In the genomic region with DNA sequence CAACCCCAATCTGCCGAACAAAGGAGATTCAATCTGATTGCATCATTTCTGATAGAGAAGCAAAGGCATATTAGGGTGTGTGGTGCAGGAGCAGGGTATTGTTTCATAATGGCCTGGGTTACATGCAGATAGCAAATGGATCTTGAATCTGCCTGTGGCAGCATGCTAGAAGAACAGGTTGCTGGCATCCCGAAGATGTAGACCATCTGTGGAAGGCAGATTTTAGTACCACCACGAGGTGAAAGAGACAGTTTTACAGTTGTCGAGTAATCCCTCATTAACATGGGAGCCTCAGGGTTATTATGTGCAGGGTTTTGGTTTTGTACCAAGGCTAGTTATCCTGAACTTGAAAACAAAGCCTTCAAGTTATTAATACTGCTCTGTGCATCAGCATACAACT, we compare ENCODE assay signal across 15 mouse cellular contexts.
"Had no signal": no experiment of that assay in that cellular context is flagged by ENCODE, and none has a peak within 500 bp of the region (broad histone marks: within the 10 kb centered on the region; RNA-seq: fewer than 3 reads in every experiment).

No protein-coding gene starts in this region.

- H3K4me3 ChIP-seq: kidney, embryonic 15.5 days; left cerebral cortex, adult 2 months; limb, embryonic 10.5 days; liver, embryonic 15.5 days; midbrain, embryonic 10.5 days; myocyte; neural tube, embryonic 15.5 days had no signal

- H3K9ac ChIP-seq: kidney, embryonic 15.5 days; liver, embryonic 15.5 days; lung, embryonic 14.5 days; neural tube, embryonic 15.5 days had no signal

- H3K27ac ChIP-seq: kidney, embryonic 15.5 days; left cerebral cortex, adult 2 months; limb, embryonic 10.5 days; liver, embryonic 15.5 days; midbrain, embryonic 10.5 days; neural tube, embryonic 15.5 days had no signal

- H3K9me3 ChIP-seq: kidney, embryonic 15.5 days; limb, embryonic 10.5 days; liver, embryonic 15.5 days; midbrain, embryonic 10.5 days; neural tube, embryonic 15.5 days had no signal

- DNase-seq: kidney, postnatal 14 days; lung, embryonic 14.5 days; lung, postnatal 10 days; midbrain, embryonic 14.5 days; right cerebral cortex, adult 18-20 months; right cerebral cortex, postnatal 25 days; thymus, postnatal 36 days had no signal

- H3K4me2 ChIP-seq: kidney, embryonic 15.5 days; liver, embryonic 11.5 days; liver, embryonic 15.5 days; lung, embryonic 14.5 days; neural tube, embryonic 15.5 days had no signal

- H3K27me3 ChIP-seq: kidney, embryonic 15.5 days; liver, embryonic 15.5 days; neural tube, embryonic 15.5 days had no signal

- H3K4me1 ChIP-seq: kidney, embryonic 15.5 days; liver, embryonic 15.5 days; neural tube, embryonic 15.5 days had no signal

- H3K36me3 ChIP-seq: kidney, embryonic 15.5 days; limb, embryonic 10.5 days; liver, embryonic 15.5 days; midbrain, embryonic 10.5 days; neural tube, embryonic 15.5 days had no signal
